Mouse (Mus musculus) hindbrain, embryonic 15.5 days (tissue): Measurements from ENCODE around the gene Gja5. TPM values are rescaled to one million over a fixed set of nuclear protein-coding genes. Genes with fewer than 3 reads are reported as not detected.

ENCODE experiments used
- ATAC-seq: fragments of 200-750 bp; cut with Nextera tagmentation; 2 replicates; pipeline ENCODE4 v1.8.0; 2017; ENCODE audit warnings: low read depth, moderate number of reproducible peaks, moderate TSS enrichment; ENCODE audit not compliant: low FRiP score
- H3K27ac ChIP-seq: fragments of 300-500 bp; sonication (generic); replicated peaks from 2 replicates; pipeline ENCODE4 v1.5.1; 2015; ENCODE audit warnings: mild to moderate bottlenecking, inconsistent platforms
- H3K27me3 ChIP-seq: fragments of 300-500 bp; sonication (generic); 2 replicates; pipeline ENCODE4 v1.6.1; 2015; ENCODE audit warnings: control low read depth, inconsistent platforms
- H3K36me3 ChIP-seq: fragments of 300-500 bp; sonication (generic); 2 replicates; pipeline ENCODE4 v1.6.1; 2015; ENCODE audit warnings: control low read depth, inconsistent platforms
- H3K4me1 ChIP-seq: fragments of 300-500 bp; sonication (generic); replicated peaks from 2 replicates; pipeline ENCODE4 v1.6.1; 2015; ENCODE audit warnings: control low read depth, inconsistent platforms
- H3K4me2 ChIP-seq: fragments of 300-500 bp; sonication (generic); 2 replicates; pipeline ENCODE4 v1.6.1; 2015; ENCODE audit warnings: moderate library complexity, mild to moderate bottlenecking, inconsistent platforms
- H3K4me3 ChIP-seq: fragments of 300-500 bp; sonication (generic); 2 replicates; pipeline ENCODE4 v1.5.1; 2015; ENCODE audit warnings: mild to moderate bottlenecking, inconsistent platforms
- H3K9ac ChIP-seq: fragments of 300-500 bp; sonication (generic); 2 replicates; pipeline ENCODE4 v1.6.1; 2015; ENCODE audit warnings: inconsistent platforms
- H3K9me3 ChIP-seq: fragments of 300-500 bp; sonication (generic); 2 replicates; pipeline ENCODE4 v1.6.1; 2016; ENCODE audit warnings: control low read depth, inconsistent platforms
- WGBS: fragments of 180-500 bp; shearing (Covaris S2); methylation state at CpG from one replicate; pipeline ENCODE4 v1.1.7; 2015; 5-methylcytosine and 5-hydroxymethylcytosine counted together
- polyA plus RNA-seq: library from polyadenylated mRNA; unstranded; fragments of >200 nt; fragmentation: Nextera tagmentation; extraction: Ambion mirVana; gene quantifications from 2 replicates; pipeline ENCODE4 v1.2.1, GENCODE M21; 2015

Gene Gja5
- polyA plus RNA-seq, 1 experiment from 2014 or later, result 3.1 TPM

GRCm38 (mm10) chr3:96882061-96882849, 22.2 kb upstream of the Gja5 start:
- Histone ChIP-seq H3K4me3 (no peak overlapping the region), H3K9ac (no peak overlapping the region), H3K36me3 (peaks cover 45% of the 10 kb centered on the region), H3K27ac (no peak overlapping the region), H3K9me3 (no peaks in the 10 kb centered on the region), H3K4me2 (no peak overlapping the region), H3K27me3 (no peaks in the 10 kb centered on the region), H3K4me1 (no peaks in the 10 kb centered on the region)
- 96% methylated on average over 14 of the region's 14 CpGs for WGBS
- ATAC-seq, result no peak

GRCm38 (mm10) chr3:96883690-96884089, 20.8 kb upstream of the Gja5 start:
- Histone ChIP-seq H3K4me2 (no peak overlapping the region), H3K4me1 (no peaks in the 10 kb centered on the region), H3K27me3 (no peaks in the 10 kb centered on the region), H3K4me3 (no peak overlapping the region), H3K9me3 (no peaks in the 10 kb centered on the region), H3K36me3 (peaks cover 49% of the 10 kb centered on the region), H3K9ac (no peak overlapping the region), H3K27ac (no peak overlapping the region)
- no peak for ATAC-seq
- 93% methylated on average over 7 of the region's 7 CpGs for WGBS

GRCm38 (mm10) chr3:96902336-96902999, 2.0 kb upstream of the Gja5 start:
- Histone ChIP-seq H3K4me3 (no peak overlapping the region), H3K9me3 (no peaks in the 10 kb centered on the region), H3K4me1 (peaks cover 15% of the 10 kb centered on the region), H3K27me3 (peaks cover 5% of the 10 kb centered on the region; the same call in 1 of the 2 replicates), H3K27ac (no peak overlapping the region), H3K36me3 (peaks cover 8% of the 10 kb centered on the region), H3K4me2 (no peak overlapping the region), H3K9ac (no peak overlapping the region)
- 90% methylated on average over 4 of the region's 4 CpGs for WGBS
- no peak for ATAC-seq

GRCm38 (mm10) chr3:96904851-96905541, 503 bp downstream of the Gja5 start, which contains the start of gene Gpr89:
TSS of gene Gpr89 (minus strand) at chr3:96905346.
- Histone ChIP-seq H3K4me2 (peak within 1 kb of the TSS; percentile 71), H3K4me3 (peak within 1 kb of the TSS; percentile 86), H3K4me1 (peaks cover 15% of the 10 kb centered on the region), H3K36me3 (no peaks in the 10 kb centered on the region), H3K9me3 (no peaks in the 10 kb centered on the region), H3K9ac (peak within 1 kb of the TSS; percentile 91), H3K27ac (peak within 1 kb of the TSS; percentile 71), H3K27me3 (peaks cover 10% of the 10 kb centered on the region; the same call in 1 of the 2 replicates)
- ATAC-seq, result peak; percentile 98
- WGBS, result under 1% methylated on average over 40 of the region's 40 CpGs

GRCm38 (mm10) chr3:96905592-96905991, 1.1 kb downstream of the Gja5 start:
- Histone ChIP-seq H3K4me3 (peak overlapping the region; percentile 86), H3K36me3 (no peaks in the 10 kb centered on the region), H3K4me1 (peaks cover 15% of the 10 kb centered on the region), H3K27me3 (peaks cover 10% of the 10 kb centered on the region; the same call in 1 of the 2 replicates), H3K9ac (peak overlapping the region; percentile 91), H3K9me3 (no peaks in the 10 kb centered on the region), H3K27ac (no peak overlapping the region), H3K4me2 (peak overlapping the region; percentile 71)
- 47% methylated on average over 9 of the region's 9 CpGs for WGBS
- ATAC-seq, result peak; percentile 31; the same call in 1 of the 2 replicates

- 81% methylated on average over 7 of the region's 7 CpGs for WGBS
- Histone ChIP-seq H3K4me1 (no peaks in the 10 kb centered on the region), H3K4me2 (no peak overlapping the region)
These were observed 16.5 kb downstream of the Gja5 start for GRCm38 (mm10) chr3:96920991-96921390.

GRCm38 (mm10) chr3:96924631-96925030, 20.1 kb downstream of the Gja5 start:
- WGBS, result 90% methylated on average over 4 of the region's 4 CpGs
- no peak for ATAC-seq
- no peak overlapping the region for H3K4me2 ChIP-seq
- H3K9me3 ChIP-seq, result no peaks in the 10 kb centered on the region
- no peak overlapping the region for H3K27ac ChIP-seq
- H3K4me3 ChIP-seq, result no peak overlapping the region
- no peak overlapping the region for H3K9ac ChIP-seq
- H3K36me3 ChIP-seq, result no peaks in the 10 kb centered on the region
- no peaks in the 10 kb centered on the region for H3K4me1 ChIP-seq
- H3K27me3 ChIP-seq, result no peaks in the 10 kb centered on the region

More at GRCm38 (mm10) chr3:96920991-96921390, 16.5 kb downstream of the Gja5 start:
- Histone ChIP-seq H3K9ac (no peak overlapping the region), H3K4me3 (no peak overlapping the region), H3K27me3 (no peaks in the 10 kb centered on the region), H3K9me3 (no peaks in the 10 kb centered on the region), H3K27ac (no peak overlapping the region), H3K36me3 (no peaks in the 10 kb centered on the region)
- ATAC-seq, result no peak

GRCm38 (mm10) chr3:96925920-96926319, 21.4 kb downstream of the Gja5 start, which contains the start of gene Gja8:
TSS of gene Gja8 (minus strand) at chr3:96926020.
- no peaks in the 10 kb centered on the region for H3K9me3 ChIP-seq
- H3K9ac ChIP-seq, result no peak within 1 kb of the TSS
- no peak for ATAC-seq
- H3K27me3 ChIP-seq, result no peaks in the 10 kb centered on the region
- no peaks in the 10 kb centered on the region for H3K36me3 ChIP-seq
- no peak within 1 kb of the TSS for H3K27ac ChIP-seq
- H3K4me1 ChIP-seq, result peaks cover 4% of the 10 kb centered on the region; the same call in 1 of the 2 replicates
- WGBS, result 74% methylated on average over 6 of the region's 6 CpGs
- no peak within 1 kb of the TSS for H3K4me3 ChIP-seq
- no peak within 1 kb of the TSS for H3K4me2 ChIP-seq

GRCm38 (mm10) chr3:96931261-96931681, 26.8 kb downstream of the Gja5 start:
- Histone ChIP-seq H3K4me3 (no peak overlapping the region), H3K27me3 (0 out of 2 replicates have a peak, but pooled peaks cover 5% of the 10 kb centered on the region), H3K9me3 (no peaks in the 10 kb centered on the region), H3K4me2 (peak overlapping the region; percentile 24; the same call in 1 of the 2 replicates), H3K4me1 (peaks cover 11% of the 10 kb centered on the region; the same call in 1 of the 2 replicates), H3K27ac (no peak overlapping the region), H3K36me3 (no peaks in the 10 kb centered on the region), H3K9ac (no peak overlapping the region)
- peak; percentile 69; the same call in 1 of the 2 replicates for ATAC-seq
- WGBS, result 13% methylated on average over 5 of the region's 5 CpGs

GRCm38 (mm10) chr3:96936241-96936640, 31.7 kb downstream of the Gja5 start:
- Histone ChIP-seq H3K4me2 (no peak overlapping the region), H3K4me1 (peaks cover 25% of the 10 kb centered on the region), H3K27me3 (0 out of 2 replicates have a peak, but pooled peaks cover 5% of the 10 kb centered on the region), H3K27ac (no peak overlapping the region), H3K9ac (no peak overlapping the region), H3K4me3 (no peak overlapping the region), H3K36me3 (no peaks in the 10 kb centered on the region), H3K9me3 (no peaks in the 10 kb centered on the region)
- no peak for ATAC-seq
- 8% methylated on average over 6 of the region's 6 CpGs for WGBS

GRCm38 (mm10) chr3:96937606-96938005, 33.1 kb downstream of the Gja5 start:
- H3K27me3 ChIP-seq, result 0 out of 2 replicates have a peak, but pooled peaks cover 5% of the 10 kb centered on the region
- H3K4me3 ChIP-seq, result no peak overlapping the region
- ATAC-seq, result peak; percentile 80
- H3K9me3 ChIP-seq, result no peaks in the 10 kb centered on the region
- H3K4me1 ChIP-seq, result peaks cover 22% of the 10 kb centered on the region
- no peaks in the 10 kb centered on the region for H3K36me3 ChIP-seq
- H3K4me2 ChIP-seq, result peak overlapping the region; percentile 9; the same call in 1 of the 2 replicates
- H3K9ac ChIP-seq, result no peak overlapping the region
- 4% methylated on average over 5 of the region's 5 CpGs for WGBS
- peak overlapping the region; percentile 28; the same call in 1 of the 2 replicates for H3K27ac ChIP-seq
